Mouse (Mus musculus) hindbrain, embryonic 13.5 days (tissue): Measurements from ENCODE around the gene Mydgf. TPM values are rescaled to one million over a fixed set of nuclear protein-coding genes. Genes with fewer than 3 reads are reported as not detected.
A peak's percentile ranks its signal among the peaks of the same experiment; 100 is the strongest.

Source experiments
- ATAC-seq: fragments of 200-750 bp; cut with Nextera tagmentation; 2 replicates; pipeline ENCODE4 v1.8.0; 2017; ENCODE audit warnings: moderate TSS enrichment; ENCODE audit not compliant: low FRiP score
- H3K27ac ChIP-seq: fragments of 300-500 bp; sonication (generic); 2 replicates; pipeline ENCODE4 v1.5.1; 2015; ENCODE audit warnings: inconsistent platforms, mild to moderate bottlenecking, moderate library complexity
- H3K27me3 ChIP-seq: fragments of 300-500 bp; sonication (generic); 2 replicates; pipeline ENCODE4 v1.6.1; 2015; ENCODE audit warnings: mild to moderate bottlenecking, inconsistent platforms
- H3K36me3 ChIP-seq: fragments of 300-500 bp; sonication (generic); 2 replicates; pipeline ENCODE4 v1.6.1; 2015; ENCODE audit warnings: mild to moderate bottlenecking, inconsistent platforms
- H3K4me1 ChIP-seq: fragments of 300-500 bp; sonication (generic); replicated peaks from 2 replicates; pipeline ENCODE4 v1.6.1; 2015; ENCODE audit warnings: inconsistent platforms
- H3K4me2 ChIP-seq: fragments of 300-500 bp; sonication (generic); 2 replicates; pipeline ENCODE4 v1.6.1; 2015; ENCODE audit warnings: inconsistent platforms, mild to moderate bottlenecking, moderate library complexity
- H3K4me3 ChIP-seq: fragments of 300-500 bp; sonication (generic); 2 replicates; pipeline ENCODE4 v1.5.1; 2015; ENCODE audit warnings: mild to moderate bottlenecking, inconsistent platforms
- H3K9ac ChIP-seq: fragments of 300-500 bp; sonication (generic); 2 replicates; pipeline ENCODE4 v1.6.1; 2015; ENCODE audit warnings: mild to moderate bottlenecking, inconsistent platforms
- H3K9me3 ChIP-seq: fragments of 300-500 bp; sonication (generic); 2 replicates; pipeline ENCODE4 v1.6.1; 2016; ENCODE audit warnings: inconsistent platforms
- WGBS: fragments of 180-500 bp; shearing (Covaris S2); methylation state at CpG from one replicate; pipeline ENCODE4 v1.1.7; 2015; 5-methylcytosine and 5-hydroxymethylcytosine counted together
- polyA plus RNA-seq: library from polyadenylated mRNA; unstranded; fragments of >200 nt; fragmentation: Nextera tagmentation; extraction: Ambion mirVana; gene quantifications from 2 replicates; pipeline ENCODE4 v1.2.1, GENCODE M21; 2015

The Mydgf gene
- polyA plus RNA-seq, 1 experiment from 2014 or later, result 69.2 TPM

DNA sequence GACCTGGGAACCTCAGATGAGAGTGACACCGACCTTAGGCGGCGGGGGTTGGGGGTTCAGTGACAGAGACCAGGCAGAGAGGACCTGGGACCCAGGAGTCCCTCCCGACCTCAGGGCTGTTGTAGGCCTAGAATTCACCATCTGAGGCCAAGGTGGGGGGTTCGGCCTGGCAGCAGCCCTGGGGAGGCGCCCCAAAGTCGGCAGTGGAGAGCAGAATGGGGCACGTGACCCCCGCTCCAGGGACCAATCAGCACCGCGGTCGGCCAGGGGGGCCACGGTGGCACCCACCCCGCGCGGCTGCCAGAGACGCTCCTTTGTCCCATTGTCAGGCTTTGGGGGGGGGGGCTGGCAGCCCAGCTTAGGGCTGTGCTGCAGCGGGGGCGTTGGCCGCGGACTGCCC is 44.4 kb downstream of the Mydgf start:
- Histone ChIP-seq H3K4me3 (peak overlapping the region; percentile 81), H3K9me3 (no peaks in the 10 kb centered on the region), H3K27me3 (peaks cover 66% of the 10 kb centered on the region), H3K4me1 (peaks cover 69% of the 10 kb centered on the region), H3K4me2 (peak overlapping the region; percentile 78), H3K9ac (peak overlapping the region; percentile 96), H3K36me3 (no peaks in the 10 kb centered on the region), H3K27ac (peak overlapping the region; percentile 90)
- 5% methylated on average over 20 of the region's 21 CpGs for WGBS
- peak; percentile 29 for ATAC-seq

DNA sequence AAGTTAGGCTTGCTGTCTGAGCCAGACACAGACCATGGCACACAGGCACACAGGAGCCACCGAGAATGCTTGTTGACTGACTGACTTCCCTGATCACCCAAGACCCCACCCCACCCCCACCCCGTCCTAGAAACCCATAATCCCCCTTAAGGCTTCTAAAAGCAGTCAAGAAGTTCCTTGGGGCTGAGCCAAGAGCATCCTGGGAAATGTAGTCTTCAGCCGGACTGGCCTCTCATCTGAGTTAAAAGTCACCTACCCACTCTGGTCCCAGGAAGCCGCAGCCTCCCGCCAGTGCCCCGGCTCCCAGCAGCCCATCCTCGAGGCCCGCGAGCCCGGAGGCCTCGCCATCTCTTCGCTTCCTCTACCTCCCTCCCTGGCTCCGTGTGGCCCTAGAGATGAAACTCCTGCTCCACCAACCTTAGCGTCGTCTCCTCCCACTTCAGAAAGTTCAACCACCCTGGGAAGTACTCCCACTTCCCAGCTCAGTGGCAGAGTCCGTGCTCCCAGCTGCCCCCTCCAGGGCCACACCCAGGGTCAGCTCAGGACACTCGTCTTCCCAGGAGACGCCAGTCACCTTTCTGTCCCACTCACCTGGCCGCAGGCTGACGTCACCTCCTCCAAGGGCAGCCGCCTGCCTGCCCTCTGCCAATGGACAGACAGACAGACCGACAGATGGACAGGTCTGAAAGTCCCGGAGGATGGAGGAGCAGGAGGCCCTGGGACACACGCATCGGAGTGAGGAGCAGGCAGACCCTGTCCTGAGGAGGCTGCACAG is 45.7 kb downstream of the Mydgf start:
- WGBS, result 17% methylated on average over 25 of the region's 25 CpGs
- H3K4me3 ChIP-seq, result peak overlapping the region; percentile 81
- ATAC-seq, result no peak
- peak overlapping the region; percentile 78 for H3K4me2 ChIP-seq
- H3K27ac ChIP-seq, result no peak overlapping the region
- H3K9ac ChIP-seq, result peak overlapping the region; percentile 96
- peaks cover 53% of the 10 kb centered on the region for H3K27me3 ChIP-seq
- H3K36me3 ChIP-seq, result no peaks in the 10 kb centered on the region
- peaks cover 82% of the 10 kb centered on the region for H3K4me1 ChIP-seq
- H3K9me3 ChIP-seq, result no peaks in the 10 kb centered on the region

DNA sequence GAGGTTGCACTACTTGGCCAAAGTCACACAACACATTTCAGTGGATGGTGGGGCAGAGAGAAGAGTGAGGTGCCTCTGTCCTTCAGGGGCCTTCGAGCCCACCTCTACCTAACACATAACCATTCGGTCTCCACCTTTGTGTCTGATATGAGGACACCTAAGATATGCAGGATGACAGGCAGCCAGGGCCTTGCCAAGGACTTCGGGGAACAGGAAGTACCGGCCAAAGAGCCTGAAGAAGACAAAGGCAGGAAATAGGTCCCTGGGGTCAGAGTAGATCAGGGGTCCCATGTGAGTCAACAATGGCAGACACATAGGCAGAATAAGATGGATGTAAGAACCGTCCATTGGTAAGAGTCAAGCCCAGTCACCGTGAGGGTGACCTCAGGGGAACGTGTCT is 47.2 kb downstream of the Mydgf start:
- H3K4me2 ChIP-seq, result no peak overlapping the region
- peaks cover 1% of the 10 kb centered on the region; the same call in 1 of the 2 replicates for H3K36me3 ChIP-seq
- H3K27ac ChIP-seq, result no peak overlapping the region
- no peaks in the 10 kb centered on the region for H3K9me3 ChIP-seq
- 88% methylated on average over 7 of the region's 7 CpGs for WGBS
- H3K27me3 ChIP-seq, result peaks cover 50% of the 10 kb centered on the region
- no peak overlapping the region for H3K9ac ChIP-seq
- no peak overlapping the region for H3K4me3 ChIP-seq
- peaks cover 71% of the 10 kb centered on the region for H3K4me1 ChIP-seq
- no peak for ATAC-seq

DNA sequence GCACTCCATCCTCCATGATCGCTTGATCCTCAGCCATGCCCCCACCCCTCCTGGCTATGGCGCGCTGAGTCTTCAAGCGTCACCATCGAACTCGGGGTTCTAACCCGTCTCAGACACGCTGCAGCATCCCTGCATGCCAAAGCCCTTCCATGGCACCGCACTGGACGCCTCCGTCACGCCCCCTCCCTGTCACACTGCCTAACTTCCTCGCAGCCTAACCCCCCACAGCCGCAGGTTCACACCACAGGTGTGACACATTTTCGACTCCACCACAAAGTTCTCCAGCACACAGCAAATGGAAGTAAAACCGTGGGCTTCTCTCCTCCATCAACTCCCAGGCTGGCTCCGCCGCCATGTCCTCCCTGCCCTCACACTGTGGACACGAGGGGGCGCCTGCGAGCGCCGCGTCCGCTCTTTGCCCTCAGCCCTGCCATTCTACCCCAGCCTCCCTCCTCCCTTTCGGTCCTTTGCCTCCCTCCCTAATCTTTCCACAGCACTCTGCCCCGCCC is 49.2 kb downstream of the Mydgf start:
- H3K27ac ChIP-seq, result no peak overlapping the region
- 2% methylated on average over 27 of the region's 27 CpGs for WGBS
- 0 out of 2 replicates have a peak overlapping the region, but pooled peaks have one; percentile 29 for H3K9ac ChIP-seq
- H3K36me3 ChIP-seq, result peaks cover 22% of the 10 kb centered on the region
- ATAC-seq, result no peak
- peak overlapping the region; percentile 44 for H3K4me2 ChIP-seq
- H3K9me3 ChIP-seq, result no peaks in the 10 kb centered on the region
- H3K4me1 ChIP-seq, result peaks cover 59% of the 10 kb centered on the region
- peaks cover 37% of the 10 kb centered on the region for H3K27me3 ChIP-seq
- H3K4me3 ChIP-seq, result peak overlapping the region; percentile 16; the same call in 1 of the 2 replicates

DNA sequence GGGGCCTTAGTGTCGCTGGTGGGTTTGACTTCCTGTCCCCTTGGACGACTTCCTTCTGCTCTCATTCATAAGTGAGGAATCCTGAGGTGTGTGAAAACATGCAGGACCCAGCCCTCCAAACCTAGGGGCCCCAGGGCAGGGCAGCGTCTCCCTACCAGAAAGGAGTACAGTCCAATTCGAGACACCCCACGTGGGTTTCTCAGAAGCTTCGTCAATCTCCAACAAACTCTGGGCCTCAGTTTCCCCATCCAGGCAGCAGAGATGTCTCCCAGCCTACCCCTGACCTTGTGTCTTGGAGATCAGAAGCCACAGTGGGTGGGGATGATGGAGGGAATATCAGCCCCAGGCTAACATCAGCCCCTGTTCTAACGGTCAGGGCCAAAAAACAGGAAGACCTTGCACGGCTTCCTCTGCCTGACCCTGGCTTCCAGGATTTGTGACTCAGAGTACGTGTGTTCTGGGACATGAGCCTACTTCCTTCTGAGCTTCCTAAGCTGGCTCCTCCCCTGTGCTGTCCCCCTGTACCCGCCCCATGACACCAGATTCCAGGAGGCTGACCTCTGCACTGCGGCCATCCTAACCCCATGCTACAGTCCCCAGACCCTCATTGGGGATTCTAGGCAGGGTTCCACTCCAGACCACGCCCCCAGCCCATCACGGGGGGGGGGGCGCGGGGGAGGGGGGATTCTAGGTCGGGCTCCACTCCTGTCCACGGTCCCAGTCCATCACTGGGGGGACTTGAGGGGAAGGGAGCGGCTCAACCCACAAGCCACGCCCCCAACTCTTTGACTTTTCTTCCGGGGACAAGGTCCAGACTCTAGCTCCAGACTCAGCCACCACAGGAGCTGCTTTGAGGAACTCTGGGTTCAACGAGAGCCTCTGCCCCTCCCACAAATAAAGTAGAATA is 50.0 kb downstream of the Mydgf start:
- Histone ChIP-seq H3K4me3 (peak overlapping the region; percentile 16; the same call in 1 of the 2 replicates), H3K9ac (peak overlapping the region; percentile 46; the same call in 1 of the 2 replicates), H3K36me3 (peaks cover 30% of the 10 kb centered on the region), H3K9me3 (no peaks in the 10 kb centered on the region), H3K27me3 (peaks cover 32% of the 10 kb centered on the region), H3K4me2 (peak overlapping the region; percentile 44), H3K4me1 (peaks cover 51% of the 10 kb centered on the region), H3K27ac (peak overlapping the region; percentile 58)
- 24% methylated on average over 18 of the region's 21 CpGs for WGBS
- peak; percentile 18; the same call in 1 of the 2 replicates for ATAC-seq

DNA sequence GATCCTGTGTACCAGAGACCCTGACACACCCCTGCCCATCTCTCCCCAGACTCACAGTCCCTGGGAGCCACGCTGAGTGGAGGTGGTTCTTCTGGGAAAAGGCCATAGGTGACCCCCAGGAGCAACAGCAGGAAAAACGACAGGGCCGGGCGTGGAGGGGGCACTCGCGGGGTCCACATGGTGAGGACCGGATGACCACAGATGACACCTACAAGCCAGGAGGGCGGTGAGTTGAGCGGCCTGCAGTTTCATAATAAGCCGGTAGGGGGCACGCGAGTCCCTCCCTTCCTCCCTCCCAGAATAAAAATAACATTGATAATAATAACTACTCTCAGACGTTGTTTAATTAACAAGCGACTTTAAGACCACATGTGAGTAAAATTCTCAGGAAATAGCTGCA is 51.1 kb downstream of the Mydgf start:
- H3K4me2 ChIP-seq, result no peak overlapping the region
- H3K4me3 ChIP-seq, result no peak overlapping the region
- H3K36me3 ChIP-seq, result peaks cover 40% of the 10 kb centered on the region
- H3K27ac ChIP-seq, result no peak overlapping the region
- ATAC-seq, result no peak
- H3K9me3 ChIP-seq, result no peaks in the 10 kb centered on the region
- peaks cover 28% of the 10 kb centered on the region for H3K27me3 ChIP-seq
- H3K4me1 ChIP-seq, result peaks cover 40% of the 10 kb centered on the region
- 7% methylated on average over 14 of the region's 14 CpGs for WGBS
- no peak overlapping the region for H3K9ac ChIP-seq

DNA sequence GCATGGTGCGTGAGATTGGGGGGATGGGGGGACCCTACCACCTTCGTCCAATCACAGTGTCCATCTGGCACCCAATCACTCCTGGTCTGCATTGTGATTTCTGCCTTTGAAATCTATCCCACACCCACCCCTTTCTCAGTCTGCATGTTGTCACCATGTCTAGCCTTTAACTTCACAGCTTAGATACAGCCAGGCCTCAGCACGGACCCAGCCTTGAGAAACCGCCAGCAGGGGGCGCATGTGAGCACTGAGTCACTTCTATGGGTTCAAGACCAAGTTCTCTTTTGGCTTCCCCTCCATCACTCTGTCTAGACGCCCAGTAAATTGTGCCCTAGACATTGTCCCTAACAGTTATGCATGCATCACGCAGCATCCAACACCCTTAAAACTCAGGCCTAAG is 51.9 kb downstream of the Mydgf start:
- no peaks in the 10 kb centered on the region for H3K9me3 ChIP-seq
- no peak overlapping the region for H3K9ac ChIP-seq
- H3K4me2 ChIP-seq, result no peak overlapping the region
- H3K4me1 ChIP-seq, result peaks cover 32% of the 10 kb centered on the region
- 41% methylated on average over 7 of the region's 7 CpGs for WGBS
- peaks cover 28% of the 10 kb centered on the region for H3K27me3 ChIP-seq
- peaks cover 49% of the 10 kb centered on the region for H3K36me3 ChIP-seq
- H3K27ac ChIP-seq, result no peak overlapping the region
- no peak overlapping the region for H3K4me3 ChIP-seq
- ATAC-seq, result 0 out of 2 replicates have a peak, but pooled peaks have one; percentile 25

DNA sequence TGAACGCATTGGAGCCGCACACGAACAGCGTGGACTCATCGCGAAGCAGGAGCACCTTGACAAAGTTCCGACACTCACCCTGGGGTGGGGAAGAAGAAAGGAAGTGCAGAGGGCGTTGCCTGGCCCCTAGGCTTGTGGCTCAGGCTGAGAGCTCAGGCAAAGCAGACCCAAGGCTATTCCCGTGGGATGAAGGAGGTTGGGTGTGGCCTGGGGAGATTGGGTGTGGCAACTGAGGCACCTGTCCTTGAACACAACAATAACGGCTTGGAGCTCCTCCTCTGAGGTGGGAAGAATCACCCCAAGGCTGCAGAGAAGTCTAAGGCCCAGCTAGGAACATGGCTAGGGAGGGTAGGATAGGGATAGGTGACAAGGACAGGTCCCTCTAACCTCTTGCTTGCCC is 52.6 kb downstream of the Mydgf start:
- peaks cover 28% of the 10 kb centered on the region for H3K4me1 ChIP-seq
- no peaks in the 10 kb centered on the region for H3K9me3 ChIP-seq
- peaks cover 56% of the 10 kb centered on the region for H3K36me3 ChIP-seq
- H3K4me3 ChIP-seq, result no peak overlapping the region
- H3K27me3 ChIP-seq, result peaks cover 32% of the 10 kb centered on the region
- H3K4me2 ChIP-seq, result no peak overlapping the region
- H3K27ac ChIP-seq, result no peak overlapping the region
- H3K9ac ChIP-seq, result no peak overlapping the region
- ATAC-seq, result no peak
- WGBS, result 90% methylated on average over 10 of the region's 10 CpGs

DNA sequence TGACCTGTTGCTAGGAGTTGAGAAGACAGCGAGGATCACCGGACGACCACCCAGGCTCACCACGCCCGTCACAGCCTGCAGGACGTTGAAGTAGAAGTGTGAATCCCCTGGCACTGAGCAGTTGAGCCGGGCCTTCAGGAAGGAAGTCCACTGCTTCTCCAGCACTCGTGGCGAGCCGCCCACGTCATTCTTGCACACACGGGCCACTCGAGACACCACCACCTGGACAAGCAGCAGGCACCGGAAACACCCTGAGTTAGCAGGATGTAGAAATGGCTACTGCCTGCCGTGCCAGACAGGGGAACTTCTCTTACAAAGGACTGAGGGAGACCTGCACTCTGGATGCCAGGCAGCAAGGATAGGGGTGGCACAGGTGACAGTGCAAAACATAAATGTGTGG is 55.5 kb downstream of the Mydgf start:
- peaks cover 47% of the 10 kb centered on the region for H3K27me3 ChIP-seq
- ATAC-seq, result no peak
- 90% methylated on average over 15 of the region's 15 CpGs for WGBS
- H3K4me3 ChIP-seq, result no peak overlapping the region
- peak overlapping the region; percentile 51; the same call in 1 of the 2 replicates for H3K9ac ChIP-seq
- peaks cover 12% of the 10 kb centered on the region for H3K4me1 ChIP-seq
- no peak overlapping the region for H3K4me2 ChIP-seq
- no peaks in the 10 kb centered on the region; the same call in 1 of the 2 replicates for H3K9me3 ChIP-seq
- no peak overlapping the region for H3K27ac ChIP-seq
- H3K36me3 ChIP-seq, result peaks cover 82% of the 10 kb centered on the region

DNA sequence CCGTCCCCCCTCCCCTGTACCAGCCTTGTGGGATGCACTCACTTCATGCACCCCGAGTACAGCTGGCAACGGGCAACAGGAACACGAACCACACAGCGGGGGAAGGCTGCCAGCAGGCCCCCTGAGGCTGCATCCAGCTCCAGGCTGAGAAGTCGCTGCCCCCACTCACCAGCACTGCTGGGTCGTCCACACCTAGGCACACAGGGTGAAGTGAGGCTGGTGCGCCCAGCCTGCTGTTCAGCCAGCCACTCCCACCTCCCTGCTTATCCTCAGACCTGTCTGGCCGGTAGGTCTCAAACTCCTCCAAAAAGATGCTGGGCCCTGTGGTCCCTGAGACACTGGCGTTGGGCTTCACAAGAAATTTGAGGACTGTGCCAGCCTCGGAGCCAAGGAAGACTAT is 57.5 kb downstream of the Mydgf start:
- no peak for ATAC-seq
- Histone ChIP-seq H3K9ac (no peak overlapping the region), H3K4me3 (no peak overlapping the region), H3K9me3 (peaks cover 13% of the 10 kb centered on the region), H3K27me3 (peaks cover 67% of the 10 kb centered on the region), H3K4me2 (no peak overlapping the region), H3K36me3 (peaks cover 87% of the 10 kb centered on the region), H3K4me1 (peaks cover 8% of the 10 kb centered on the region; the same call in 1 of the 2 replicates), H3K27ac (no peak overlapping the region)
- WGBS, result 73% methylated on average over 11 of the region's 11 CpGs
